Mouse (Mus musculus): ENCODE results near the gene 2900026A02Rik.

GRCm38 (mm10) chr5:113171968-113172578, 49.0 kb downstream of the 2900026A02Rik start:
- no peak for TF ChIP-seq CTCF (IDR thresholded peaks at IDR 0.05; ENCODE audit: insufficient read depth, low read length)
- TF ChIP-seq POLR2A (IDR thresholded peaks at IDR 0.05; ENCODE audit: borderline replicate concordance, extremely low read depth, low read depth, low read length) = no peak
